Mouse (Mus musculus) urinary bladder, postnatal 14 days (tissue): ENCODE results near the gene Dpp6.

ENCODE experiments used
- DNase-seq: peaks from one replicate; pipeline ENCODE4 v3.0.0; 2021; ENCODE audit warnings: low spot score

Gene Dpp6

DNA sequence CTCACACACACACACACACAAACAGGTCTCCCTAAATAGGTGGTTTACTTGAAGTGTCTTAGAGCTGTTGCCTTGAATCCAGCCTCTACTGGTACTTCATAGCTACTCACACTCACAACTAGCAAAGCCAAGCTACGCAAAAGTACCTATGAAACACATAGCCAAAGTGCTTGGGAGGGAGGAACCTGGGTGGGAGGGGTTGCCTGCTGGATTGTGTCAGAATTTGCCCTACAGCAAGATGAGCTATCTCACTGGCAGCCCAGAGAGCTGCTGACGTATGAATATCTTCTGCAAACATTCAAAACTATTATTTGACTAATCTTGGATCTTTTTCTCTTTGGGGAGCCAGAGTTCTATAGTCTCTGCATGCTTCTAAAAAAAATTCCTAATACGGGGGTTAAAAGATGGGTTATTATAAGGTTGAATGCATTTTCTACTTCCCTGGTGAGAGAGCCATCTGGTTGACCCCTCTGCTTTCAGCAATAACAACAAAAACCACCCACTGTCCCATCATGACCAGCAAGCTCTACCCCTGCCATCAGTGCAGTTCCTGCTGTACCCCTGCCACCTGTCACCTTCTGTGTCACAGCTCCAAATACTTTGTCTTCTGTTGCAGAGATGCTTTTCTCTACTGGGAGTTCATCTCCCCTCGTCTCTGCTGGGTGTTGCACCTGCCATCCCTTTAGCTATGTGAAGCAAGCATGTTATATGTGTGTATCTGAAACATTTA, 563.8 kb downstream of the Dpp6 start:
- no peak for DNase-seq

DNA sequence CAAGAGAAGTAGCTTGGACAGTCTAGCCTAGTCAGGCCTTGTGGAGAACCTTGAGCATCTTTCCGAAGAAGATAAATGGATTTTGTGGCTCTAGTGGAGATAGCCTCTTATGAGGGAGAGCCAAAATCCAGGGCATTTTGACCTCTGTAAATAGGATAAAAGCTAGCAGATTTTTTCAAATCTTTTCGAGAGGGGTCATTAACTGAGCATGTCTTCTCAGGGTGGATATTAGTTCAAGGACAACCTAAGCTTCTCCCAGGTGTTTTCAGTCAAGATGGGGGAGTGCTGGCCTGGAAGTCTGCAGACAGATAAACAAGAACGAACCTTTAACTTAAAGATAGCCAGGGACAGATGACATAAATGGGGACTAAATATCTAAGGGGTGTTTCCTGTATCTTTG, 581.4 kb downstream of the Dpp6 start:
- no peak for DNase-seq

DNA sequence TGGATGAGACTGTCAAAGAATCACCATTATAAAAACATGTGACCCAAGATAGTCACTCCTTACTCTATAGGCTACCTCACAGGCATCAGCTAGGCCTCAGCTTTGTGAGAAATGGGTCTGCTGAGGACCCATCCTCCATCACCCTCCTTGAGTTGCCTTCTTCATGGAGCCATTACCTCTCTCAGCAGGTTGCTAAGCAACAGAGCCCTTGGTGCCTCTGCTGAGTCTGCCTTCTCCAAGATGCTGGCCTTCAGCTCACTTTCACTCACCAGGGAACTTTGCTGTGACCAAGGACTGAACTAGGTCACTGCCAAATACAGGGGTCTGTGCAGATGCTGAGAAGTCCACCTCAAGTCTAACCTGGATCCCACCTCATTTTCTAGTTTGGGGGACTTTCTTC, 582.1 kb downstream of the Dpp6 start:
- no peak for DNase-seq

DNA sequence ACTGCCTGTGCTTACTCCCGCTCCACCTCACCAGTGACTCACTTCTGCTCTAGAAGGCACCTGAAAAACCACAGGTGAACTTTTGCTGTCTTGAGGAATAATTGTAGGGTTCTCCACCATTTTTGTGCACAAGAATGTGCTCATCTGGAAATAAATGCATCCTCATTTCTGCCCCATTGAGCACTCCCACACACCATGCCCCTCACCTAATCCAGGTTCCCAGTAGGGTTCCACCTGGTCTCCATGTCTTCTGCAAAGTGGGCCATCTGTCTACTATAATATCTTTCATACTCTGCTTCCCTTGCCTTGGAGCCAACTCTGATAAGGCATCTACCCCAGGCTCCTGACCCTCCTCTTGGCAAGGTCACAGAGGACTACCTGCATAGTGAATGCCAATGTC, 585.6 kb downstream of the Dpp6 start:
- no peak for DNase-seq

- DNase-seq, result no peak
Observed at GRCm38 (mm10) chr5:27408854-27409253, 591.9 kb downstream of the Dpp6 start.

DNA sequence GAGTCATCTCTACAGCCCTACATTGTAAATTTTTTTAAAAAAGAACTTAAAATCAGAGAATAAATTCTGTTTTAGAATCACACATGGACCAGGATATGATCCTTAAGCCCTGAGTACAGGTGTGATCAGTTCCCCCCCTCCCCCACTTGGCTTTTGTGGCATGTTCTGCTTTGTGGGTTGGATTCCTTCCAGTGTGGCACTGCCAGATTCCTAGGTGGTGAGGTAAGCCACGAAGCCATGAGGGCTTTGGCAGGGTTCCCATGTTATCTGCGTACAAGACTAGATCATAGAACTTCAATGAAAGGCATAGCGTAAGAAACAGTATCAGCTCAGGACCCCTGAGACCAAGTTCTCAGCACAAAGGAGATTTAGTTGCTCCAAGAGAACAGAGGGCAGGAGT, 596.0 kb downstream of the Dpp6 start:
- peak; percentile 54 for DNase-seq

- no peak for DNase-seq
Observed at GRCm38 (mm10) chr5:27415518-27415917, 598.5 kb downstream of the Dpp6 start.

DNA sequence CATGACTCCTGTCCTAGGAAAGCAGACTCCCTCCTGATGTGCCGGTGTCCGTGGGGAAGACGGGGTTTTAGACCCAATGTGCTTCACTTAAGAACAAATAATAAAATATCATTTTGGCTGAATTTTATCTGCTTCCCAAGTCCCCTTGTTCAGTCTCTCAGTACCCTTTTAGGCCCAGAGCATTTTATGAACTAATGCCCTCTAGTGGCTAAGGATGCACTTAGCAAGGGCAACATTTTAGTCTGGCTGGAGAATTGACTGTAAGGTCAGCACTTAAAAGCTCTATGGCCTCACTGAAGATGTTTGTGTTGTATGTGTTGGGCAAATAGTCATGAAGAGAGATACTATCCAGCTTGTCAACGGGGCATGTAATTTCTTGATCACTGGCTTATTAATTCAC, 599.6 kb downstream of the Dpp6 start:
- DNase-seq, result no peak

GRCm38 (mm10) chr5:27417398-27417797, 600.4 kb downstream of the Dpp6 start:
- no peak for DNase-seq

GRCm38 (mm10) chr5:27418856-27419255, 601.9 kb downstream of the Dpp6 start:
- no peak for DNase-seq

DNA sequence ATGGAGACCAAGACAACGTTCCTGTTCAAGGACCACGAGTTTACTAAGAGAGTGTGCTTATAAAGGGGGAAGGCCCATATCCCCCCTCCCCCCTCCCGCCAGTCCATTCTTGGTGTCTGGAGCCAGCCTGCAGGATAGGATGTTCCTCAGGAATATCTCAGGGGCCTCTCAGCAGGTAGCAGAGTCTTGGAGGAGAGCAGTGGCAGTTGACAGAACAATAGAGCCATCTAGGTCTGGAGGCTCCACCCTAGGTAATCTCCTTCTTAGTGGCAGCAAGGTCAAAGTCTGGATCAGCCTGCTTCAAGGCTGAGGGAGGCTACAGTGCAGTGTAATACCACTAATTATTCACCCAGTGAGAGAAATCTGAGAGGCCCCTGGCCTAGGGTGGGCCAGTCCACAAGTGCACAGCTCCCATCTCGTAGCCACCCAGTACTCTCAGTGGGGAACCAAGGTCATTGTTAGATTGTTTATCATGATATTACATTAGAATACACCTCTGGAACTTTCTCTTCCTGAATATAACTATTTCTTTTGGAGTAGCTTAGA, 604.2 kb downstream of the Dpp6 start:
- no peak for DNase-seq

GRCm38 (mm10) chr5:27423766-27424165, 606.8 kb downstream of the Dpp6 start:
- no peak for DNase-seq

DNA sequence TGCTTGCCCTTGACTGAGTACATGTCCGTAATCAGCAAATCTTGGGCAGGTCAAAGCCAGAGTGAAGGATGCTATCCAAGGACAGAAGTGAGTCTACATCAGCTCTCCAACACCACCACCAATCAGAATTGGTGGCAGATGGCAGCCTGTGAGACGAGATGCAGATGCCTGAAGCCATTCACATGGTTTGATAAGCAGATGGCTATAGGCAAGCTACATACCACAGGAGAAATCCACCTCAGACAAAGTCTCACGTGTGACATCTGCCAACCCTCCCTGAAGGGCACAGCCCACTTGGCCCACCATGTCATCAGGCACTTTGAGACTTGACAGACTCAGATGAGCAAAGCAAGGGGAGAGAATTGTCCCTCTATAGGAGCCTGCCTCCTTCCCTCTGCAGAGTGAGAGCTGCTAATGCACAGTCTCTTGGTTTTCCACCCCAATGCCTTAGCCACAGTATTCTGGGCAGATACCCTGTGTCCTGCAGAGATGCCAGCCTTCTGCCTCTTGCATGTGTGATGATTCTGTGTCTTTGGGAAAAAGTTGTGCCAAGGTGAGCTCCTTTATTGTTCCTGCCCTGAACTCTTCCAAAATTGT, 607.6 kb downstream of the Dpp6 start:
- no peak for DNase-seq

DNA sequence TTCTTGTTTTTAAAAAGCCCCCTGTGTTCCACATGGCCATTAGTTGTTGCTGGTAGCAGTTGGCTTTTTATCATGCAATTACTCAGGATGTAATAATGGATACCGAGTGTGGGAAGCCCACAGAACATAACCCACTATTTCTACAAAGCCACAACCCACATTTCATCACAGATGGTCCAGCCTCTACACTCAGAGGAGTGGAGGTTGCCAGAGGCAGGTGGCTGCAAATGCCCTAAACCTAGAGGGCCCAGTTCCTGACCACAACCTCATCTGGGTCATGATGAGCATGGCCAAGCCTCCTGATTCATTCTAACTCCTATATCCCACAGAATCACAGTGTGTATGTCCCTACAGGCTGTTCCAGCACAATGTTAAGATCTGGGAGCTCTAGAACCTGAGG, 609.2 kb downstream of the Dpp6 start:
- no peak for DNase-seq

DNA sequence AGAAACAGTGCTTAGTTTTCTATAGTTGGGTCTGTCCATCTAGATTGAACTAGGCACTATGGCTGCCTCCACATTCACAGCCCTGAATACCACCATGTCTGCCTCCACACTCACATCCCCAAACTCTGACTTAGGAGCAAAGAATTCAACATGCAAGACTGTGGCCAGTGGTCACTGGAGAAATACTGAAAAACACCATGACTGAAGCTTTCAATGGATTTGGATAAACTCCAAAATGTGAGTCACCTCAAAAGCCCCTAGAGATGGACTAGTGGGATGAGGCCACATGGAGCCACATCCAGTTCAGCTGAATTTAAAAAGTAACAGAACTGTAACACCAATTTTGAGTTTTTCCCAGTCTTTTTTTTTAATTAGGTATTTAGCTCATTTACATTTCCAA, 616.6 kb downstream of the Dpp6 start:
- no peak for DNase-seq

DNA sequence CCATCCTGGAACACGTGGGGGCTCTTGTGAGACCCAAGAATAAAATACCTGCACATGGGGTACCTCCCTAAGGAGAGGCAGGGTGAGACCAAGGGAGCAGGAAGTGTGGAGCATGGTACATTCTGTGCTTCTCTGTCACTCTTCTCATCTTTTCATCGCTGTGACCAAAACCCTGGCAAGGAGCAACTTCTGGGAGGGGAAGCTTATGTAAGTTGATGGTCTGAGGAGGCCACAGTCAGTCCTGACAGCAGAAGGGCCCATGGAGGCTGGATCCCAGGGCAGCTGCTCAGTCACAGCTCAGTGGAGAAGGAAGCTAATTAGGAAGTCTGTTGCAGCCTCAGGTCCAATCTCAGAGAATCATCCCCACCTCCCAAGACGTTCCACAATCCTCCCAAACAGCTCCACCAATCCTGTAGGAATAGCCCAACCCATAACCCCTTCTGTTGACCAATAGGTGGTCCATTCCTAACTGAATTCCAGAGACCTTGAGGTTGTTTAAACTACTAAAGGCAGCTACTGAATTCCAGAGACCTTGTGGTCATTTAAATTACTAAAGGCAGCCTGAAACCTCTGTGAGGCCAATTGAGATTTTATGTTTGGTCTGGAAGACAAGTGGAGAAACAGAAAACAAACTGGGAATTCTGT, 636.3 kb downstream of the Dpp6 start:
- no peak for DNase-seq

DNA sequence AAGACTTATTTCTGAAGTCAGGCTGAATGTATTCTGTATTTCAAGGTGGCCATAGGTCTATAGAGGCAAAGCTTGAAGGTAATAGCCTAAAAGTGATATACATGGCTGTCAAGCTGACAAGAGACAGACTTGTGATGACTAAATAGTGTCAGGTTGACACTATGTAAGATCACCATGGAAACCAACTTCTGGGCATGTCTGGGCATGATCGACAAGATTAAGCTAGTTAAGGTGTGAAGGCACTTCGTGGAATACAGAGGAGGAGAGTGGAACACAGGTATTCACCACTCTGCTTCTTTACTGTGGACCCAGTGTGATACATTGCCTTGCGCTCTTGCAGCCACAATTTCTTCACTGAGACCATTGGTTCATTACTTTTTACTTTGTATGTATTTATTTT, 637.4 kb downstream of the Dpp6 start:
- no peak for DNase-seq

GRCm38 (mm10) chr5:27456981-27457380, 640.0 kb downstream of the Dpp6 start:
- no peak for DNase-seq

- DNase-seq, result no peak
Observed at GRCm38 (mm10) chr5:27457686-27458085, 640.7 kb downstream of the Dpp6 start.

DNA sequence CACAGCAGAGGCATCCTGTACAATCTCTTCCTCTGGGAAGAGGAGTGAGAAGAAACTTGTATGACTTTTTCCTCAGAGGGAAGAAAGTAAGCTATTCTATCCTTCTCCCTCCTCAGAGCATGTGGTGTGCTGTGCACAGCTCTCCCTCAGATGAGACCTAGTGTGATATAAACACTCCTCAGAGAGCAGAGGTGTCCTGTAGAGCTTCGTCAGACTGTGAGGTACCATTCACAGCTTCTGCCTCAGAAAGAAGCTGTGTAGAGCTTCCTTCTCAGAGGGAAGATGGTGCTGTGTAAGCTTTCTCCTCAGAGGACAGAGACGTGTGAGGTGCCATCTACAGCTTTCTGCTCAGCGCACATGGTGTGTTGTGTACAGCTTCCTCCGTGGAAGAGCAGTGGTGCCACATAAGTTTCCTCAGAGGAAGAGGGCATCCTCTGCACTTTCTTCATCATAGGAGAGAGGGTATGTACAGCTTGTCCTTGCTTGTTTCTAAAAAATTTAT, 658.0 kb downstream of the Dpp6 start:
- no peak for DNase-seq

GRCm38 (mm10) chr5:27481706-27482105, 664.7 kb downstream of the Dpp6 start:
- no peak for DNase-seq

DNA sequence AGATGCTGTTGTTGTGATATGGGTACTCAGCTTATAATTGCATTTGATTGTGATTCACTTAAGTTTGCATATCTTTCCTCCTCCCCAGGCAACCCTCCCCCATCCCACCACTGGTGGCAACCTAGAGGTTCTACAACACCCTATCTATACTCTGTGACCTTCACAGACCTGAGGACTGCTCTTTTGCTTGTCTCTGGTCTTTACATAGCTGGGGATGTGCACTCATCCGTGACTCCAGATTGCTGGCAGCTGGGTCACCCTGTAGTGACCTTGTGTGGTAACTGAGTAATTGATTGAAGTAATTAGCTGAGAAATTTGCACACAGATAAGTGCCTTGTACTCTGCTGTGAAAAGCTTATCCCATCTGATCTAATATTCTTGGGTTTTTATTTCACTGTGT, 669.1 kb downstream of the Dpp6 start:
- DNase-seq, result no peak

DNA sequence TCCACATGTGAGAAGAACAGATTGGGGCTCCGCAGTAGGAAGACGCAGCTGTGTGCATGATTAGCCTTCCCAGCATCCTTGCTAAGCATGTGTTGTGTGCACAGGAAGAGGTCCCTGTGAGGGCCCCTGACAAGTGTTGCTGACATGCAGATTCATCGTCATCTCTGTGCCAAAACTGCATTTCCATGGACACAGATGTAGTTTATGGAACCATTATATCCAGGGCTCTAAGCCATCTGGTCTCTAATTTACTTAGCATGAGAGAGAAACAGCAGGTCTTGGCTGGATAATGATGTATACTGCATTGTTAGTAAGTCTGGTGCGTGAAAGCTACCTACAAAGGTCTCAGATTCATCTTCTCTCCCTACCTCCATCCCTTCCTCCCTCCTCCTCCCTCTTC, 673.9 kb downstream of the Dpp6 start:
- DNase-seq, result no peak
